Mouse (Mus musculus) c-Kit-positive CD71-positive TER-119-positive erythroid progenitor cells, embryonic 14.5 days (primary cell): ENCODE results near the gene Arl6ip5.
"Not testable (repeated sequence)": the region's sequence is repeated elsewhere in the genome, so short reads cannot be mapped to it uniquely, and the experiment has no call there.

Experiments used
- DNase-seq: peaks from one replicate; pipeline ENCODE4 v3.0.0-alpha.2; 2013; ENCODE audit warnings: low spot score

Gene Arl6ip5

GRCm38 (mm10) chr6:97223566-97223965, 13.1 kb downstream of the Arl6ip5 start:
- no peak for DNase-seq

GRCm38 (mm10) chr6:97224505-97224904, 14.0 kb downstream of the Arl6ip5 start:
- no peak for DNase-seq

GRCm38 (mm10) chr6:97226083-97226491, 15.6 kb downstream of the Arl6ip5 start:
- no peak for DNase-seq

GRCm38 (mm10) chr6:97227067-97227847, 16.8 kb downstream of the Arl6ip5 start:
- DNase-seq = no peak

GRCm38 (mm10) chr6:97234911-97235668, 24.6 kb downstream of the Arl6ip5 start:
- no peak for DNase-seq

GRCm38 (mm10) chr6:97236088-97236487, 25.6 kb downstream of the Arl6ip5 start:
- no peak for DNase-seq

GRCm38 (mm10) chr6:97239360-97239759, 28.9 kb downstream of the Arl6ip5 start:
- DNase-seq = no peak

GRCm38 (mm10) chr6:97240092-97240491, 29.6 kb downstream of the Arl6ip5 start:
- no peak for DNase-seq

- DNase-seq = no peak
These were observed 32.0 kb downstream of the Arl6ip5 start for GRCm38 (mm10) chr6:97242522-97242921.

- no peak for DNase-seq
These were observed 34.7 kb downstream of the Arl6ip5 start for GRCm38 (mm10) chr6:97245200-97245599.

- DNase-seq = peak; percentile 40
These were observed 40.5 kb downstream of the Arl6ip5 start for GRCm38 (mm10) chr6:97250966-97251365.

GRCm38 (mm10) chr6:97252086-97252485, 41.6 kb downstream of the Arl6ip5 start:
- no peak for DNase-seq

GRCm38 (mm10) chr6:97252711-97253221, 42.3 kb downstream of the Arl6ip5 start, which contains the start of gene Lmod3:
Gene Lmod3 (minus strand): TSS chr6:97252759.
- no peak for DNase-seq

- DNase-seq = no peak
These were observed 48.0 kb downstream of the Arl6ip5 start for GRCm38 (mm10) chr6:97258489-97258888.

- not testable (repeated sequence) for DNase-seq
These were observed 49.4 kb downstream of the Arl6ip5 start for GRCm38 (mm10) chr6:97259926-97260325.

GRCm38 (mm10) chr6:97262229-97262628, 51.7 kb downstream of the Arl6ip5 start:
- no peak for DNase-seq

GRCm38 (mm10) chr6:97263750-97264149, 53.3 kb downstream of the Arl6ip5 start:
- not testable (repeated sequence) for DNase-seq

- no peak for DNase-seq
These were observed 54.8 kb downstream of the Arl6ip5 start for GRCm38 (mm10) chr6:97265240-97265639.

- no peak for DNase-seq
These were observed 55.2 kb downstream of the Arl6ip5 start for GRCm38 (mm10) chr6:97265705-97266104.

- DNase-seq = no peak
These were observed 56.2 kb downstream of the Arl6ip5 start for GRCm38 (mm10) chr6:97266661-97267060.

- no peak for DNase-seq
These were observed 56.6 kb downstream of the Arl6ip5 start for GRCm38 (mm10) chr6:97267132-97267531.

- DNase-seq = no peak
These were observed 59.1 kb downstream of the Arl6ip5 start for GRCm38 (mm10) chr6:97269596-97269995.

GRCm38 (mm10) chr6:97272349-97272748, 61.9 kb downstream of the Arl6ip5 start:
- DNase-seq = no peak
